Mouse (Mus musculus): ENCODE data around the gene Patl1. TPM values are rescaled to one million over a fixed set of nuclear protein-coding genes. Genes with fewer than 3 reads are reported as not detected.

The Patl1 gene
- polyA plus RNA-seq (2015; fragmentation: Nextera tagmentation; extraction: Ambion mirVana), result 8.2 and 9.1 TPM in 2 replicates

GRCm38 (mm10) chr19:11912037-11912532 is at the start of gene Patl1:
TSS of gene Patl1 (plus strand) at chr19:11912399.

DNA sequence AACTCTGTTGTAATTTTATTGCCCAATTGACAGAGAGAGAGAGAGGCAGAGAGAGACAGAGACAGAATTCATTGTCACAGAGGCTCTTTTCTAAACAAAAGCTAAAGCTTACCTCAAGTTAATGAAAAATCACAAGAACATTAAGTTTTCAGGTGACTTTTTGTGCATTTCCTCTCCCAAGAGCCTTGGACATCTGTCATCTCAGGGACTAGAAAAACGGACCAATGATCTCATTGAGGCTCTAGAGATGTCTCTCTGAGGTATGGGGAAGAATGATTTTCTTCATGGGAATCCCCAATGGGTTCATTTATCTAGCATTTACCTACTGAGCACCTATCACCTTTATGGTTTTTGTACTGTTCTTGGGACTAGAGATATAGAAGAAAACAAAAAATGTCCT is 37.2 kb upstream of the Patl1 start, which contains the start of gene Olfr1419:
Olfr1419 (minus strand) TSS at position 101 of the 400 bp plus-strand sequence.

GRCm38 (mm10) chr19:11886265-11886664 is 25.9 kb upstream of the Patl1 start, which contains the start of gene Olfr1420:
TSS of gene Olfr1420 (plus strand) at chr19:11886565.

DNA sequence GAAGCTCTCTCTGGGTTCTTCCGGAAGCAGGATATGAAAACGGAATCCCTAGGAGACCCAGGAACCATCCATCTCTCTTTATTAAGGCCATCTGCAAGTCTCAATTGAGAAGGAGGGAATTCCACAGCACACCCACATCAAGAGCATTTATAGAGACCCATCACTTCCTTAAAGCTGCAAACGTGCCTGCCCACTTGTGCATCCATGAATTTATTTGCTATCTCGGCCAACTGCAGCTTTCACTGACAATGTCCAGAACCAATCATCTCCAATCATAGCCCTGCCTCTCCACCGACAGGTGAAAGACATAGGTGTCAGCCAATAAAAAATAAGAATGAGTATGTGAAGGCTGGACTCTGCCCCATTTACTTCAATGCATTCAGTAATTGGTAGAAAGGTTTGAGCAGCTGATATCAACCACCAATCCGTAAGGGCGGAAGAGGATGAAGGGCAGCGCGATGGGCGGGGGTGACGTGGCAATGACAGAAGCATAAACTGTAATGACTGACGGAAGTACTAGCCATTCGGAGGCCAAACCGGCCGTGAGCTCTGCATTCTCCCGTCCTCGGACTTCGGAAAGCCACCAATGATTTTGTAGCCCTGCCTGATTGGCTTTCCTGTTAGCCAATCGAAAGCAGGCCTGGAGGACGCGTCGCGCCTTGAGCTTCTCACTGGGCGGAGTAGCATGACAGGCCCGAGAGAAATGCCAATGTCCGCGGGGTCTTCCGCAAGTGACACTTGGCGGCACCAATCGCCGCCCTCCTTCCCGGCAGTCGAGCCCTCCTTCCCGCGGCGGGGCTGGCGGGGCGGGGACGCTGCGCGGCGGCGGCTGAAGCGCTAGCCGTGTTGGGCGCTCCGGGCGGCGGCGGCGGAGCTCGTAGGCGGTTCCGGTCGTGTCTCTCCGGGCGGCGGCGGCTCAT is 53.1 kb downstream of the Patl1 start, which contains the start of gene Osbp:
Osbp (plus strand) TSS at position 919 of the 920 bp plus-strand sequence.

Small RNA genes lying within 50 kb of the gene (microRNA-seq; reads per million reads assigned to microRNA genes)
- gene Mir6994, result 4.9 reads per million, percentile 10 among the genes with 10 or more reads in this experiment

Other genes with a start within 250 kb of the Patl1 start
- gene Oosp1, start 221.2 kb upstream of the Patl1 start, polyA plus RNA-seq (2015; fragmentation: Nextera tagmentation; extraction: Ambion mirVana), result not detected in 2 replicates
- not detected in 2 replicates for gene Oosp3, start 215.3 kb upstream of the Patl1 start, polyA plus RNA-seq (2015; fragmentation: Nextera tagmentation; extraction: Ambion mirVana)
- gene Gif, start 164.8 kb upstream of the Patl1 start, polyA plus RNA-seq (2015; fragmentation: Nextera tagmentation; extraction: Ambion mirVana), result not detected in 2 replicates
- 35.2 and 37.0 TPM in 2 replicates for gene Mrpl16, start 142.0 kb upstream of the Patl1 start, polyA plus RNA-seq (2015; fragmentation: Nextera tagmentation; extraction: Ambion mirVana)
- gene Stx3, start 93.0 kb upstream of the Patl1 start, polyA plus RNA-seq (2015; fragmentation: Nextera tagmentation; extraction: Ambion mirVana), result 7.2 and 7.7 TPM in 2 replicates
- gene Olfr1417, start 73.2 kb upstream of the Patl1 start, polyA plus RNA-seq (2015; fragmentation: Nextera tagmentation; extraction: Ambion mirVana), result not detected in 2 replicates
- not detected in 2 replicates for gene Olfr1418, start 51.3 kb upstream of the Patl1 start, polyA plus RNA-seq (2015; fragmentation: Nextera tagmentation; extraction: Ambion mirVana)
- not detected in 2 replicates for gene Olfr1419, start 37.3 kb upstream of the Patl1 start, polyA plus RNA-seq (2015; fragmentation: Nextera tagmentation; extraction: Ambion mirVana)
- gene Olfr1420, start 25.8 kb upstream of the Patl1 start, polyA plus RNA-seq (2015; fragmentation: Nextera tagmentation; extraction: Ambion mirVana), result not detected in 2 replicates
- gene Osbp, start 53.5 kb downstream of the Patl1 start, polyA plus RNA-seq (2015; fragmentation: Nextera tagmentation; extraction: Ambion mirVana), result 2.9 and 3.9 TPM in 2 replicates
- not detected in 2 replicates for gene Olfr1423, start 128.9 kb downstream of the Patl1 start, polyA plus RNA-seq (2015; fragmentation: Nextera tagmentation; extraction: Ambion mirVana)
- gene Olfr1424, start 150.3 kb downstream of the Patl1 start, polyA plus RNA-seq (2015; fragmentation: Nextera tagmentation; extraction: Ambion mirVana), result not detected in 2 replicates
- gene Olfr1425, start 165.3 kb downstream of the Patl1 start, polyA plus RNA-seq (2015; fragmentation: Nextera tagmentation; extraction: Ambion mirVana), result not detected in 2 replicates
- not detected in 2 replicates for gene Olfr1426, start 179.6 kb downstream of the Patl1 start, polyA plus RNA-seq (2015; fragmentation: Nextera tagmentation; extraction: Ambion mirVana)
- gene Olfr1427, start 190.9 kb downstream of the Patl1 start, polyA plus RNA-seq (2015; fragmentation: Nextera tagmentation; extraction: Ambion mirVana), result not detected in 2 replicates
- not detected in 2 replicates for gene Olfr1428, start 203.5 kb downstream of the Patl1 start, polyA plus RNA-seq (2015; fragmentation: Nextera tagmentation; extraction: Ambion mirVana)
- gene Olfr76, start 210.8 kb downstream of the Patl1 start, polyA plus RNA-seq (2015; fragmentation: Nextera tagmentation; extraction: Ambion mirVana), result not detected in 2 replicates

Measured in urinary bladder, postnatal 0 days (tissue).